Mouse (Mus musculus) ES-E14 (cell line): Measurements from ENCODE around the gene Zc3h4. TPM values are rescaled to one million over a fixed set of nuclear protein-coding genes. Genes with fewer than 3 reads are reported as not detected.
A peak's percentile ranks its signal among the peaks of the same experiment; 100 is the strongest.

Experiments used
- DNase-seq: peaks from one replicate; pipeline ENCODE4 v3.0.0-alpha.2; 2013; ENCODE audit warnings: low read depth, low spot score
- H3K27ac ChIP-seq: 2 replicates; pipeline ENCODE4 v1.5.1; 2012; ENCODE audit warnings: low read depth, mild to moderate bottlenecking, low read length, moderate library complexity, mixed read lengths; ENCODE audit not compliant: poor library complexity, insufficient read depth, severe bottlenecking
- H3K36me3 ChIP-seq: 2 replicates; pipeline ENCODE4 v1.6.1; 2012; ENCODE audit warnings: mild to moderate bottlenecking, low read length, moderate library complexity, mixed read lengths; ENCODE audit not compliant: control insufficient read depth, poor library complexity, insufficient read depth, severe bottlenecking
- H3K4me1 ChIP-seq, 2 experiments: fragments of 150-350 bp in 1 of 2; sonication (generic) in 1 of 2; 2 replicates each; pipeline ENCODE4 v1.6.1; 2012; ENCODE audit warnings: low read length in 2 of 2, mild to moderate bottlenecking in 1 of 2, mixed read lengths in 1 of 2; ENCODE audit not compliant: control insufficient read depth in 2 of 2, insufficient read depth in 2 of 2, poor library complexity in 1 of 2
- H3K4me3 ChIP-seq, 2 experiments: fragments of 150-350 bp in 1 of 2; sonication (generic) in 1 of 2; 2 replicates each; pipeline ENCODE4 v1.5.1; 2012; ENCODE audit warnings: low read length in 2 of 2, low read depth in 1 of 2, mild to moderate bottlenecking in 1 of 2, mixed read lengths in 1 of 2; ENCODE audit not compliant: insufficient read depth in 1 of 2, poor library complexity in 1 of 2, severe bottlenecking in 1 of 2
- H3K9ac ChIP-seq: 2 replicates; pipeline ENCODE4 v1.6.1; 2012; ENCODE audit warnings: low read depth, mild to moderate bottlenecking, low read length, mixed read lengths; ENCODE audit not compliant: poor library complexity, insufficient read depth, severe bottlenecking
- H3K9me3 ChIP-seq: fragments of 150-350 bp; sonication (generic); 2 replicates; pipeline ENCODE4 v1.6.1; 2012; ENCODE audit warnings: low read depth, mild to moderate bottlenecking, low read length; ENCODE audit not compliant: control insufficient read depth, insufficient read depth
- CHD2 ChIP-seq: IDR thresholded peaks from 2 replicates; pipeline ENCODE4 v1.6.1; 2014; ENCODE audit warnings: mild to moderate bottlenecking, low read depth, low read length, inconsistent platforms
- HCFC1 ChIP-seq: IDR thresholded peaks from 2 replicates; pipeline ENCODE4 v1.6.1; 2012; ENCODE audit warnings: low read length, inconsistent platforms, borderline replicate concordance; ENCODE audit not compliant: insufficient read depth
- MAFK ChIP-seq: IDR thresholded peaks from 2 replicates; pipeline ENCODE4 v1.6.1; 2014; ENCODE audit warnings: mild to moderate bottlenecking, low read depth, low read length, inconsistent platforms; ENCODE audit not compliant: insufficient read depth
- ZC3H11A ChIP-seq: IDR thresholded peaks from 2 replicates; pipeline ENCODE4 v1.6.1; 2012; ENCODE audit warnings: low read depth, mild to moderate bottlenecking, inconsistent platforms, low read length, borderline replicate concordance
- ZNF384 ChIP-seq: IDR thresholded peaks from 2 replicates; pipeline ENCODE4 v1.6.1; 2012; ENCODE audit warnings: low read depth, low read length, inconsistent platforms
- in situ Hi-C, 2 experiments: fragments of 600-800 bp; cut with MboI; formaldehyde crosslinking; loops; one replicate each; pipeline ENCODE4 v1.15.1; 2025; ENCODE audit warnings: low sequenced_read_pairs in 2 of 2, inconsistent platforms in 1 of 2; ENCODE audit not compliant: unreplicated experiment in 2 of 2
- total RNA-seq: library from RNA; depleted of rRNA; stranded (reverse); fragments of 300-350 nt; gene quantifications from 2 replicates; pipeline ENCODE4 v1.2.3, GENCODE M21; 2012

Zc3h4 gene
- total RNA-seq, 1 experiment = 43.7 TPM

GRCm38 (mm10) chr7:16402449-16402848 lies 1.7 kb downstream of the Zc3h4 start:
- TF ChIP-seq HCFC1 (no peak), CHD2 (no peak), MAFK (no peak), ZNF384 (no peak), ZC3H11A (no peak)
- Histone ChIP-seq H3K36me3 (peaks cover 4% of the 10 kb centered on the region; the same call in 1 of the 2 replicates), H3K4me3 (peak overlapping the region; percentile 97 to 99), H3K9ac (peak overlapping the region; percentile 100), H3K4me1 (peaks cover 11 to 21% of the 10 kb centered on the region in 2 experiments), H3K9me3 (no peaks in the 10 kb centered on the region), H3K27ac (peak overlapping the region; percentile 100; the same call in 1 of the 2 replicates)
- no peak for DNase-seq
- in situ Hi-C loops = no loop called here

- H3K36me3 ChIP-seq = peaks cover 4% of the 10 kb centered on the region; the same call in 1 of the 2 replicates
- TF ChIP-seq CHD2 (no peak), ZC3H11A (no peak), MAFK (no peak), HCFC1 (no peak)
- no peaks in the 10 kb centered on the region for H3K9me3 ChIP-seq
- peak overlapping the region; percentile 97 to 99 for H3K4me3 ChIP-seq
- H3K27ac ChIP-seq = peak overlapping the region; percentile 43; the same call in 1 of the 2 replicates
- H3K4me1 ChIP-seq = peaks cover 11 to 21% of the 10 kb centered on the region in 2 experiments
- DNase-seq = no peak
- in situ Hi-C loops = no loop called here
- peak overlapping the region; percentile 78 for H3K9ac ChIP-seq
Observed at GRCm38 (mm10) chr7:16402968-16403948, 2.5 kb downstream of the Zc3h4 start.

- H3K4me1 ChIP-seq = peaks cover 11 to 18% of the 10 kb centered on the region in 2 experiments
- TF ChIP-seq MAFK (no peak), ZNF384 (no peak), HCFC1 (no peak), CHD2 (no peak), ZC3H11A (no peak)
- no peak overlapping the region for H3K27ac ChIP-seq
- H3K4me3 ChIP-seq = no peak overlapping the region
- H3K36me3 ChIP-seq = peaks cover 4% of the 10 kb centered on the region; the same call in 1 of the 2 replicates
- no peak for DNase-seq
- H3K9ac ChIP-seq = peak overlapping the region; percentile 35; the same call in 1 of the 2 replicates
- H3K9me3 ChIP-seq = no peaks in the 10 kb centered on the region
- in situ Hi-C loops = no loop called here
Observed at GRCm38 (mm10) chr7:16404315-16405072, 3.8 kb downstream of the Zc3h4 start.

DNA sequence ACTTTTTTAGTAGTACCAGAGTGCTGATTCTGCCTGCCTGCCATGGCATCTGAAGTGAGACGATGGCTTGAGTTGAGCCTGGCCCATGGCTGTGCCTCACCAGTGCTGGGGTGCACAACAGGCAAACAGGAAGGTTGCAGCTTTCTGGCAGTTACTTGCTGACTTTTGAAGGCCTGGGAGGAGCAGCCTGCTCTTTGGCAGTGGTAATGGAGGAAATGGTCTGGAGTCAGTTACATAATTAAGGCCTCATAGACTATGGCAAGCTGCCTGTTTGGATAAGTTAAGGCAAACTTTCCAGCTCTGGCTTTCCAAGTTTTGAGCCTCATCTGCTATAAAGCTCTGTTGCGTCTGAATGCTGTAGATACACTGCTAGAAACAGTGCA lies 4.4 kb downstream of the Zc3h4 start:
- TF ChIP-seq MAFK = no peak
- no peak for TF ChIP-seq HCFC1
- no peak for TF ChIP-seq ZC3H11A
- no peak for TF ChIP-seq CHD2
- no peak for TF ChIP-seq ZNF384
- in situ Hi-C loops = no loop called here
- Histone ChIP-seq H3K4me3 (no peak overlapping the region), H3K4me1 (peaks cover 11 to 18% of the 10 kb centered on the region in 2 experiments), H3K9me3 (no peaks in the 10 kb centered on the region), H3K9ac (no peak overlapping the region; the same call in 1 of the 2 replicates), H3K27ac (no peak overlapping the region), H3K36me3 (peaks cover 4% of the 10 kb centered on the region; the same call in 1 of the 2 replicates)
- DNase-seq = no peak
